Mouse (Mus musculus) heart, embryonic 11.5 days (tissue): ENCODE data around the gene Rangap1. TPM values are rescaled to one million over a fixed set of nuclear protein-coding genes. Genes with fewer than 3 reads are reported as not detected.
"Not testable (repeated sequence)": the region's sequence is repeated elsewhere in the genome, so short reads cannot be mapped to it uniquely, and the experiment has no call there.

Source experiments
- ATAC-seq: fragments of 200-750 bp; cut with Nextera tagmentation; replicated peaks from 2 replicates; pipeline ENCODE4 v1.8.0; 2017; ENCODE audit warnings: moderate library complexity; ENCODE audit not compliant: insufficient number of reproducible peaks, low FRiP score, low TSS enrichment
- H3K27ac ChIP-seq: fragments of 300-500 bp; sonication (generic); 2 replicates; pipeline ENCODE4 v1.5.1; 2014; ENCODE audit warnings: mild to moderate bottlenecking, low read depth, low read length
- H3K27me3 ChIP-seq: fragments of 300-500 bp; sonication (generic); 2 replicates; pipeline ENCODE4 v1.6.1; 2014; ENCODE audit warnings: mild to moderate bottlenecking, low read length, mixed read lengths; ENCODE audit not compliant: control insufficient read depth, insufficient read depth
- H3K36me3 ChIP-seq: fragments of 300-500 bp; sonication (generic); 2 replicates; pipeline ENCODE4 v1.6.1; 2014; ENCODE audit warnings: mild to moderate bottlenecking, low read length, moderate library complexity, mixed read lengths; ENCODE audit not compliant: control insufficient read depth, insufficient read depth
- H3K4me1 ChIP-seq: fragments of 300-500 bp; sonication (generic); 2 replicates; pipeline ENCODE4 v1.6.1; 2014; ENCODE audit warnings: low read length; ENCODE audit not compliant: control insufficient read depth, insufficient read depth
- H3K4me2 ChIP-seq: fragments of 300-500 bp; sonication (generic); 2 replicates; pipeline ENCODE4 v1.6.1; 2014; ENCODE audit warnings: mild to moderate bottlenecking, moderate library complexity
- H3K4me3 ChIP-seq: fragments of 300-500 bp; sonication (generic); 2 replicates; pipeline ENCODE4 v1.5.1; 2014; ENCODE audit warnings: low read depth, low read length
- H3K9ac ChIP-seq: fragments of 300-500 bp; sonication (generic); 2 replicates; pipeline ENCODE4 v1.6.1; 2014; ENCODE audit warnings: mild to moderate bottlenecking, low read depth, low read length, moderate library complexity
- H3K9me3 ChIP-seq: fragments of 300-500 bp; sonication (generic); replicated peaks from 2 replicates; pipeline ENCODE4 v1.6.1; 2016; ENCODE audit warnings: low read length; ENCODE audit not compliant: control insufficient read depth
- WGBS: fragments of 180-500 bp; shearing (Covaris S2); extraction: QIAGEN DNeasy Blood & Tissue Kit; methylation state at CpG from one replicate; pipeline ENCODE4 v1.1.7; 2014; ENCODE audit not compliant: insufficient replicate concordance; 5-methylcytosine and 5-hydroxymethylcytosine counted together
- polyA plus RNA-seq: library from polyadenylated mRNA; unstranded; fragments of >200 nt; fragmentation: Nextera tagmentation; extraction: Ambion mirVana; gene quantifications from 2 replicates; pipeline ENCODE4 v1.2.1, GENCODE M21; 2014

Rangap1 gene
- polyA plus RNA-seq, 1 experiment from 2014 or later: 96.3 TPM

GRCm38 (mm10) chr15:81710801-81711200 is 34.5 kb downstream of the Rangap1 start:
- no peak for ATAC-seq
- WGBS: 78% methylated on average over 4 of the region's 4 CpGs
- H3K9ac ChIP-seq: no peak overlapping the region

GRCm38 (mm10) chr15:81709686-81710085 is 35.6 kb downstream of the Rangap1 start:
- no peaks in the 10 kb centered on the region for H3K4me1 ChIP-seq
- ATAC-seq: no peak
- H3K9ac ChIP-seq: no peak overlapping the region
- H3K4me3 ChIP-seq: no peak overlapping the region
- peaks cover 52% of the 10 kb centered on the region for H3K36me3 ChIP-seq
- no peaks in the 10 kb centered on the region for H3K9me3 ChIP-seq
- WGBS: 100% methylated on average over 1 of the region's 1 CpGs
- H3K4me2 ChIP-seq: no peak overlapping the region
- H3K27ac ChIP-seq: no peak overlapping the region
- H3K27me3 ChIP-seq: no peaks in the 10 kb centered on the region

More at GRCm38 (mm10) chr15:81710801-81711200, 34.5 kb downstream of the Rangap1 start:
- Histone ChIP-seq H3K4me1 (no peaks in the 10 kb centered on the region), H3K4me2 (no peak overlapping the region), H3K27ac (no peak overlapping the region), H3K27me3 (no peaks in the 10 kb centered on the region), H3K9me3 (no peaks in the 10 kb centered on the region), H3K36me3 (peaks cover 49% of the 10 kb centered on the region), H3K4me3 (no peak overlapping the region)

- ATAC-seq: no peak
- H3K4me3 ChIP-seq: no peak overlapping the region
Observed at GRCm38 (mm10) chr15:81708991-81709390, 36.3 kb downstream of the Rangap1 start.

GRCm38 (mm10) chr15:81703094-81703489 is 42.2 kb downstream of the Rangap1 start:
- H3K4me1 ChIP-seq: no peaks in the 10 kb centered on the region
- peaks cover 22% of the 10 kb centered on the region for H3K36me3 ChIP-seq
- H3K4me3 ChIP-seq: no peak overlapping the region
- ATAC-seq: no peak
- no peaks in the 10 kb centered on the region for H3K9me3 ChIP-seq
- H3K27ac ChIP-seq: no peak overlapping the region
- WGBS: 86% methylated on average over 3 of the region's 3 CpGs
- no peak overlapping the region for H3K9ac ChIP-seq
- H3K4me2 ChIP-seq: no peak overlapping the region
- H3K27me3 ChIP-seq: no peaks in the 10 kb centered on the region

More at GRCm38 (mm10) chr15:81708991-81709390, 36.3 kb downstream of the Rangap1 start:
- no peaks in the 10 kb centered on the region for H3K4me1 ChIP-seq
- no peak overlapping the region for H3K4me2 ChIP-seq
- H3K36me3 ChIP-seq: peaks cover 57% of the 10 kb centered on the region
- 93% methylated on average over 11 of the region's 11 CpGs for WGBS
- no peak overlapping the region for H3K9ac ChIP-seq
- no peaks in the 10 kb centered on the region for H3K9me3 ChIP-seq
- H3K27ac ChIP-seq: no peak overlapping the region
- H3K27me3 ChIP-seq: no peaks in the 10 kb centered on the region

- no peak for ATAC-seq
- Histone ChIP-seq H3K4me3 (no peak overlapping the region), H3K4me2 (no peak overlapping the region), H3K9ac (no peak overlapping the region), H3K36me3 (peaks cover 19% of the 10 kb centered on the region), H3K4me1 (no peaks in the 10 kb centered on the region), H3K27ac (no peak overlapping the region), H3K27me3 (no peaks in the 10 kb centered on the region), H3K9me3 (no peaks in the 10 kb centered on the region)
- 87% methylated on average over 13 of the region's 13 CpGs for WGBS
Observed at GRCm38 (mm10) chr15:81702306-81703093, 42.8 kb downstream of the Rangap1 start.

GRCm38 (mm10) chr15:81701350-81701749 is 44.0 kb downstream of the Rangap1 start:
- not testable (repeated sequence) for H3K27me3 ChIP-seq, H3K9me3 ChIP-seq, ATAC-seq, H3K9ac ChIP-seq, H3K27ac ChIP-seq, H3K4me3 ChIP-seq, H3K4me2 ChIP-seq, H3K4me1 ChIP-seq
- peaks cover 16% of the 10 kb centered on the region for H3K36me3 ChIP-seq
- WGBS: 78% methylated on average over 4 of the region's 4 CpGs

GRCm38 (mm10) chr15:81700601-81701000 is 44.7 kb downstream of the Rangap1 start:
- 62% methylated on average over 8 of the region's 8 CpGs for WGBS
- Histone ChIP-seq H3K9me3 (no peaks in the 10 kb centered on the region), H3K27me3 (peaks cover 12% of the 10 kb centered on the region), H3K4me1 (no peaks in the 10 kb centered on the region), H3K4me3 (no peak overlapping the region), H3K4me2 (no peak overlapping the region), H3K27ac (no peak overlapping the region), H3K9ac (no peak overlapping the region), H3K36me3 (peaks cover 14% of the 10 kb centered on the region)
- no peak for ATAC-seq

GRCm38 (mm10) chr15:81700161-81700560 is 45.2 kb downstream of the Rangap1 start:
- peaks cover 12% of the 10 kb centered on the region for H3K27me3 ChIP-seq
- H3K9ac ChIP-seq: no peak overlapping the region
- no peak overlapping the region for H3K4me3 ChIP-seq
- peaks cover 10% of the 10 kb centered on the region for H3K36me3 ChIP-seq
- no peak overlapping the region for H3K27ac ChIP-seq
- no peak for ATAC-seq
- H3K9me3 ChIP-seq: no peaks in the 10 kb centered on the region
- no peaks in the 10 kb centered on the region for H3K4me1 ChIP-seq
- H3K4me2 ChIP-seq: no peak overlapping the region
- 73% methylated on average over 2 of the region's 2 CpGs for whole genome bisulfite sequencing

- Histone ChIP-seq H3K27me3 (peaks cover 27% of the 10 kb centered on the region), H3K9ac (no peak overlapping the region), H3K36me3 (no peaks in the 10 kb centered on the region; the same call in 1 of the 2 replicates), H3K4me1 (peaks cover 12% of the 10 kb centered on the region), H3K27ac (no peak overlapping the region), H3K9me3 (no peaks in the 10 kb centered on the region), H3K4me2 (no peak overlapping the region), H3K4me3 (no peak overlapping the region)
- 73% methylated on average over 2 of the region's 2 CpGs for WGBS
- ATAC-seq: no peak
Observed at GRCm38 (mm10) chr15:81698532-81698931, 46.8 kb downstream of the Rangap1 start.
